Mouse (Mus musculus): ENCODE data around the gene Aim2. TPM values are rescaled to one million over a fixed set of nuclear protein-coding genes. Genes with fewer than 3 reads are reported as not detected.
"Not testable (repeated sequence)": the region's sequence is repeated elsewhere in the genome, so short reads cannot be mapped to it uniquely, and the experiment has no call there.

Gene Aim2
- polyA plus RNA-seq, 1 experiment from 2014 or later, result 5.8 TPM

DNA sequence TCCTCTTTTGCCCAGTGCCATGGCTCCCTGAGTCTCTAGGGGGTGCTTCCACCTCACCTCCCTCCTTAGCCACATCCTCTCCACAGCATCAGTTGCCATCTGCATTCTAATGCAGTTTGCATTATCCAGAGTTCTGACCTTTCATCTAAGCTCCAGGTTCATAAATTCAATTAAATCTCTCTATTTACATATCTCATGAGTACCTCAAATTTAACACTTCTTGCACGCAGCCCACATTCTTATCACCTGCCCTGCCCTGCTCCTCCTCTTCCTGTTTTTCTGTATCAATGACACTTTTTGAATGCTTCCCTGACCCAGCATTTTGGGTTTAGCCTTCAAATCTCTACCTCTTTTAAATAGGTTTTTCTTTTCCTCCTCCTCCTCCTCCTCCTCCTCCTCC lies 90.0 kb downstream of the Aim2 start:
- Histone ChIP-seq H3K36me3 (ENCODE audit: control insufficient read depth, insufficient read depth, low read length) (no peaks in the 10 kb centered on the region), H3K9ac (ENCODE audit: low read length) (no peak overlapping the region), H3K27me3 (ENCODE audit: control insufficient read depth, insufficient read depth, low read length) (no peaks in the 10 kb centered on the region), H3K4me2 (ENCODE audit: low read depth, low read length, severe bottlenecking) (no peak overlapping the region), H3K4me3 (ENCODE audit: low read depth, low read length) (no peak overlapping the region), H3K9me3 (ENCODE audit: control insufficient read depth, low read length) (no peaks in the 10 kb centered on the region), H3K27ac (ENCODE audit: low read depth, low read length) (no peak overlapping the region), H3K4me1 (replicated peaks; ENCODE audit: control insufficient read depth, insufficient read depth, low read length) (no peaks in the 10 kb centered on the region)
- ATAC-seq (replicated peaks; ENCODE audit: low FRiP score), result no peak
- WGBS, result 90% methylated on average over 1 of the region's 1 CpGs
- DNase-seq (ENCODE audit: low spot score), result no peak

DNA sequence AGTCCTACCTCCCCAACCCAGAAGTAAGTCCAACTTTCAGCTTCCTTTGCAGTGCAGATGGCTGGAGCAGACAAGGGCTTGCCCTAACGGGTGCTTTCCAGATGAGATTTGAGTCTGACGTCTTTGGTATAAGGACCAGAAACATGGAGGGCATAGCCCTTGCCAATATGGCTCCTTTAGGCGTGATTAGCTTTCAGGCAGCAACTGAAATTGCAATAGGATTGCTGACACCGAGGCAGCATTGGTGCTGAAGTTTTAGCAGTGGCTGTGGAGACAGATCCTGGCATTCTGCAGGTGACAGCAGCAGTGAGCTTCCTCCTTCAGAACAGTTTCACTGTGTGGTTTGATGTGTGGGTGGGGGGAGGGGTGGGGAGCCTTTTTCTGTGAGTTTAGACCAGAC lies 90.5 kb downstream of the Aim2 start:
- H3K4me1 ChIP-seq (replicated peaks; ENCODE audit: control insufficient read depth, insufficient read depth, low read length), result no peaks in the 10 kb centered on the region
- WGBS, result 85% methylated on average over 4 of the region's 4 CpGs
- H3K9me3 ChIP-seq (ENCODE audit: control insufficient read depth, low read length), result no peaks in the 10 kb centered on the region
- no peak overlapping the region for H3K4me2 ChIP-seq (ENCODE audit: low read depth, low read length, severe bottlenecking)
- H3K9ac ChIP-seq (ENCODE audit: low read length), result no peak overlapping the region
- no peaks in the 10 kb centered on the region for H3K27me3 ChIP-seq (ENCODE audit: control insufficient read depth, insufficient read depth, low read length)
- DNase-seq (ENCODE audit: low spot score), result no peak
- no peak overlapping the region for H3K27ac ChIP-seq (ENCODE audit: low read depth, low read length)
- no peak for ATAC-seq (replicated peaks; ENCODE audit: low FRiP score)
- no peak overlapping the region for H3K4me3 ChIP-seq (ENCODE audit: low read depth, low read length)
- H3K36me3 ChIP-seq (ENCODE audit: control insufficient read depth, insufficient read depth, low read length), result no peaks in the 10 kb centered on the region

DNA sequence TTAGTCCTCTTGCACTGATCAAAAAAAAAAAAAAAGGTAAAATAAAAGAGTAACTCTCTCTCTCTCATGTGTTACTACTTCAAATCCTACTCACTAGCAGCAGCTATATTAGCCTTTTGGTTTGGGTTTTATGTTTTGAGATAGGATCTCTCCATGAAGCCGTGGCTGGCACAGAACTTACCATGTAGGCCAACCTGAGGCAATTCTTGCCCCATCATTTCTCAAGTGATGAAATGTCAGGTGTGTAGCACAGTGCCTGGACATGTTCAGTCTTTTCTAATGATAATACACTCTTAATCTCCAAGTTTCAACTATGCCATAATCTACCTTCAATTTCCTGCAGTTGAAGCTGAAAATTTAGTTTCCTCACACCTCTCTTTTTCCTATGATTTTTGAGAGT lies 92.4 kb downstream of the Aim2 start:
- no peaks in the 10 kb centered on the region for H3K36me3 ChIP-seq (ENCODE audit: control insufficient read depth, insufficient read depth, low read length)
- no peak overlapping the region for H3K4me2 ChIP-seq (ENCODE audit: low read depth, low read length, severe bottlenecking)
- H3K4me1 ChIP-seq (replicated peaks; ENCODE audit: control insufficient read depth, insufficient read depth, low read length), result no peaks in the 10 kb centered on the region
- DNase-seq (ENCODE audit: low spot score) (no peak), ATAC-seq (replicated peaks; ENCODE audit: low FRiP score) (no peak)
- H3K9me3 ChIP-seq (ENCODE audit: control insufficient read depth, low read length), result no peaks in the 10 kb centered on the region
- no peak overlapping the region for H3K9ac ChIP-seq (ENCODE audit: low read length)
- H3K27ac ChIP-seq (ENCODE audit: low read depth, low read length), result no peak overlapping the region
- no peak overlapping the region for H3K4me3 ChIP-seq (ENCODE audit: low read depth, low read length)
- WGBS, result 86% methylated on average over 1 of the region's 1 CpGs
- H3K27me3 ChIP-seq (ENCODE audit: control insufficient read depth, insufficient read depth, low read length), result no peaks in the 10 kb centered on the region

DNA sequence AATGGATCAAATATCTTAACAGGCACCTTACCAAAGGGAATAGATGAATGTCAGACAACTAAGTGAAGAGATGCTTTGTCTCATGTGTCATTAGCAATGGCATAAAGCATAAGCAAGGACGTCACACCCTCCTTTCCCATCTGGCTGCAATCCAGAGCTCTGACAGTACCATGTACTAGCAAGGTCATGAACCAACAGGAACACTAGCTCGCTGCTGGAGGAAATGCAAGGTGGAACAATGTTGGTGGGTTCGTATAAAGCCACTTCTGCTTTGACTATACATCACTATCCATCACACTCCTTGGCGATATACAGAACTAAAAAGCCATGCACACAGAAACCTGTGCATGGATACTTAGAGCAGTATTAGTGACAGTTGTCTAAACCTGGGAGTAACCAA lies 96.4 kb downstream of the Aim2 start:
- Histone ChIP-seq H3K9me3 (ENCODE audit: control insufficient read depth, low read length) (no peaks in the 10 kb centered on the region), H3K4me3 (ENCODE audit: low read depth, low read length) (no peak overlapping the region), H3K27me3 (ENCODE audit: control insufficient read depth, insufficient read depth, low read length) (no peaks in the 10 kb centered on the region), H3K27ac (ENCODE audit: low read depth, low read length) (no peak overlapping the region), H3K4me1 (replicated peaks; ENCODE audit: control insufficient read depth, insufficient read depth, low read length) (no peaks in the 10 kb centered on the region), H3K9ac (ENCODE audit: low read length) (no peak overlapping the region), H3K4me2 (ENCODE audit: low read depth, low read length, severe bottlenecking) (no peak overlapping the region), H3K36me3 (ENCODE audit: control insufficient read depth, insufficient read depth, low read length) (no peaks in the 10 kb centered on the region)
- ATAC-seq (replicated peaks; ENCODE audit: low FRiP score) (no peak), DNase-seq (ENCODE audit: low spot score) (no peak)
- WGBS, result 88% methylated on average over 4 of the region's 4 CpGs

DNA sequence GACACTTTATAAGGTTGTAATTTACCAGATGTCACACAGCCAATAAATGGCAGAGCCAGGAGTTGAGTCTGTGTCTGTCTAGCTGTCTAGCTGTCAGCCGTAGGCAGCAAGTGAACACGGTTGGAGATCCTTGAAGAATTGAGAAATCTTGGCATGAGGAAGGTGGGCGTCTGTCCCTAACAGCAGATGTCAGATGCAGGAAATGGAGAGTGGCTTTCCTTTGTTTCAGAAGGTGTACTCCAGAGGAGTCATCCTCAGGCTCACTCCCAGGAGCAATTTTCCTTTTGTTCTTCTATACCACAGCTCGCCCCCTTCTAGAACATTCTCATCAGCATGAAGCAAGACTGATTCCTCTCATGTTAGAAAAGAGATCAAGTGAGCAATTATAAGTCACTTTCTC lies 99.9 kb downstream of the Aim2 start:
- no peak overlapping the region for H3K4me2 ChIP-seq (ENCODE audit: low read depth, low read length, severe bottlenecking)
- H3K27ac ChIP-seq (ENCODE audit: low read depth, low read length), result no peak overlapping the region
- H3K9ac ChIP-seq (ENCODE audit: low read length), result no peak overlapping the region
- H3K36me3 ChIP-seq (ENCODE audit: control insufficient read depth, insufficient read depth, low read length), result no peaks in the 10 kb centered on the region
- no peaks in the 10 kb centered on the region for H3K27me3 ChIP-seq (ENCODE audit: control insufficient read depth, insufficient read depth, low read length)
- DNase-seq (ENCODE audit: low spot score) (no peak), ATAC-seq (replicated peaks; ENCODE audit: low FRiP score) (no peak)
- 93% methylated on average over 4 of the region's 4 CpGs for WGBS
- H3K9me3 ChIP-seq (ENCODE audit: control insufficient read depth, low read length), result no peaks in the 10 kb centered on the region
- no peaks in the 10 kb centered on the region for H3K4me1 ChIP-seq (replicated peaks; ENCODE audit: control insufficient read depth, insufficient read depth, low read length)
- no peak overlapping the region for H3K4me3 ChIP-seq (ENCODE audit: low read depth, low read length)

DNA sequence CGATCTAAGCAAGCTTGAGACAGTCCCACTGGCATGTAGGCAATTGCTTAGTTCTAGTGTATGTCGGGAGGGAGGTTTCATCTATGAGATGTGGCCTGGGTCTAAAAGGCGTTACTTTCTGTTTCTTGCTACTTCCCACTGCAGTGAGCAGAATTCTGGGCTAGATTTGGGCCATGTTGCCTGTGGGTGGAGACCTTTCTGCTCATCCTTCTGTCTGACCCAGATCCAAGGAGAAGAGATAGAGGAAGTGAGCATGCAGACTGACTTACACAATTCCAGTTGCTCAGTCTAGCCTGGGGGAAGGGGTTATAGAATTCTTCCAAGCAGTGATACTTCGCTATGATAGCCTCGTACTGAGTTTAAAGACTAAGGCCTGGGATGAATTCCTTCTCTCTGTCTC lies 101.0 kb downstream of the Aim2 start:
- no peak overlapping the region for H3K9ac ChIP-seq (ENCODE audit: low read length)
- H3K4me2 ChIP-seq (ENCODE audit: low read depth, low read length, severe bottlenecking), result no peak overlapping the region
- no peaks in the 10 kb centered on the region for H3K9me3 ChIP-seq (ENCODE audit: control insufficient read depth, low read length)
- H3K4me1 ChIP-seq (replicated peaks; ENCODE audit: control insufficient read depth, insufficient read depth, low read length), result no peaks in the 10 kb centered on the region
- H3K4me3 ChIP-seq (ENCODE audit: low read depth, low read length), result no peak overlapping the region
- DNase-seq (ENCODE audit: low spot score), result no peak
- no peaks in the 10 kb centered on the region for H3K27me3 ChIP-seq (ENCODE audit: control insufficient read depth, insufficient read depth, low read length)
- ATAC-seq (replicated peaks; ENCODE audit: low FRiP score), result no peak
- 91% methylated on average over 5 of the region's 5 CpGs for WGBS
- no peaks in the 10 kb centered on the region for H3K36me3 ChIP-seq (ENCODE audit: control insufficient read depth, insufficient read depth, low read length)
- no peak overlapping the region for H3K27ac ChIP-seq (ENCODE audit: low read depth, low read length)

DNA sequence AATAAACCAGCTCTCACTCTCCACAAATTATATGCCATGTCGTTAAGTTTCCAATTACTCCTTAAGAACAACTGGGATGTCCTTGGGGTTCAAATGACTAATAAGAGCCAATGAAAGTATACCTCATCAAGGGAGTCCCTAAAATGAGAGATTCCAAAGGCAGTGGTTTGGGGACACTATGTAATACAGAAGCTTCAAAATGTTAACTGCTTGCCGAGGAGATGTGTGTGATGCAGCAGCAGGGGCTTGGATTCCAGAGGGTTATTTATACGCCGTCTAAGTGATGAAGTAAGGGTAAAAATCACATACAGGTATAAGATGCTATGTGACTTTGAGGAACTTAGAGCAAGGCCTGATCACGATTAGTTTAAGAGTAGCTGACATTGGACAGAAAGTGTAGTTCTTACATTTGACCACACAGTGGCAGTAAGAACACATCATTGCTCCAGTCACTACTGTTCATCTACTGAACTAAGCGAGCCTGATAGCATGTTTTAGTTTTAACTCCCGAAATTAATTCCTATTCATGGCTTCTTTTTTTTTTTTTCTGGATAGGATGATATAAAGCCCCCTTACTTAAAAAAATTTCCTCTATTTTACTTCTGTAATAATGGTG lies 105.6 kb downstream of the Aim2 start:
- Histone ChIP-seq H3K4me2 (ENCODE audit: low read depth, low read length, severe bottlenecking) (no peak overlapping the region), H3K27ac (ENCODE audit: low read depth, low read length) (no peak overlapping the region), H3K4me1 (replicated peaks; ENCODE audit: control insufficient read depth, insufficient read depth, low read length) (no peaks in the 10 kb centered on the region), H3K36me3 (ENCODE audit: control insufficient read depth, insufficient read depth, low read length) (no peaks in the 10 kb centered on the region), H3K9ac (ENCODE audit: low read length) (no peak overlapping the region), H3K4me3 (ENCODE audit: low read depth, low read length) (no peak overlapping the region), H3K27me3 (ENCODE audit: control insufficient read depth, insufficient read depth, low read length) (no peaks in the 10 kb centered on the region), H3K9me3 (ENCODE audit: control insufficient read depth, low read length) (no peaks in the 10 kb centered on the region)
- WGBS, result 57% methylated on average over 7 of the region's 7 CpGs
- ATAC-seq (replicated peaks; ENCODE audit: low FRiP score) (peak; percentile 69; the same call in 1 of the 2 replicates), DNase-seq (ENCODE audit: low spot score) (no peak)

DNA sequence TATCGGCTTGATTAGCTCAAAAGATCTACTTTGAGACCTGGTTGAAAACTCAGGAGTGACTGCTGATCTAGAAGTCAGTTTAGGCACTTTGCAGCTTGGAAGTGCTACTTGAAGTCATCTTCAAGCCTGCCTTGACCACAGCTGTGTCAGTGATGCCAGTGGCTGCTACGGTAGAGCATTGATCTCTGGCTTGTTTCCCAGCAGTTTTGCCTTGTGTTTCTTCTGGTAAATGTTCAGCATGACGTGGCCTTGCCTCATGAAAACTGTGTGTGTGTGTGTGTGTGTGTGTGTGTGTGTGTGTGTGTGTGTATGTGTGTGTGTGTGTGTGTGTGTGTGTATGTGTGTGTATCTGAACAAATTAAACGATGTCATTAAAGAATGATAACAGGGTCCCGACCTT lies 106.1 kb downstream of the Aim2 start:
- no peaks in the 10 kb centered on the region for H3K4me1 ChIP-seq (replicated peaks; ENCODE audit: control insufficient read depth, insufficient read depth, low read length)
- no peaks in the 10 kb centered on the region for H3K9me3 ChIP-seq (ENCODE audit: control insufficient read depth, low read length)
- no peaks in the 10 kb centered on the region for H3K36me3 ChIP-seq (ENCODE audit: control insufficient read depth, insufficient read depth, low read length)
- H3K27me3 ChIP-seq (ENCODE audit: control insufficient read depth, insufficient read depth, low read length), result no peaks in the 10 kb centered on the region
- no peak overlapping the region for H3K27ac ChIP-seq (ENCODE audit: low read depth, low read length)
- H3K4me3 ChIP-seq (ENCODE audit: low read depth, low read length), result no peak overlapping the region
- no peak for ATAC-seq (replicated peaks; ENCODE audit: low FRiP score)
- H3K4me2 ChIP-seq (ENCODE audit: low read depth, low read length, severe bottlenecking), result no peak overlapping the region
- no peak overlapping the region for H3K9ac ChIP-seq (ENCODE audit: low read length)
- WGBS, result 87% methylated on average over 5 of the region's 5 CpGs
- no peak for DNase-seq (ENCODE audit: low spot score)

DNA sequence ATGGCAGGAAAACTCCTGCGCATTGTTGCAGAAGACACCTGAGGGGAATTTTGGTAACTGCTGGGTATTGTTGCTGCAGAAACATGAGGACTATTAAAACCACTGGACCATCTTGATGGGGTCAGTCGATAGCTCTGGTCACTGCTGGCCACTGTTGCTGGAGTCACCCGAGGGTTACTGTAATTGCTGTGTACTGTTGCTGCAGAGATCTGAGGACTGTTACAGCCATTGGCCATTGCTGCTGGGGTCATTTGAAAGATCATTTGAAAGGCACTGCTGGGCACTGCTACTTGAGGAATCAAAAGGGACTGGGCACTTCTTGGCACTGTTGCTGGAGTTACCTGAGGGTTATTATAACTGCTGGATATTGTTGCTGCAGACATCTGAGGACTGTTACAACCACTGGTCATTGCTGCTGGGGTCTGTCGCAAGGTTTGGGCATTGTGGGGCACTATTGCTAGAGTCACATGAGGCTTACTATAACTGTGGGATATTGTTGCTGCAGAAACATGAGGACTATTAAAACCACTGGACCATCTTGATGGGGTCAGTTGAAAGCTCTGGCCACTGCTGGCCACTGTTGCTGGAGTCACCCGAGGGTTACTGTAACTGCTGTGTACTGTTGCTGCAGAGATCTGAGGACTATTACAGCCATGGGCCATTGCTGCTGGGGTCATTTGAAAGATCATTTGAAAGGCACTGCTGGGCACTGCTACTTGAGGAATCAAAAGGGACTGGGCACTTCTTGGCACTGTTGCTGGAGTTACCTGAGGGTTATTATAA lies 129.9 kb downstream of the Aim2 start:
- 89% methylated on average over 5 of the region's 5 CpGs for WGBS
- not testable (repeated sequence) for H3K27me3 ChIP-seq (ENCODE audit: control insufficient read depth, insufficient read depth, low read length); H3K9me3 ChIP-seq (ENCODE audit: control insufficient read depth, low read length); H3K27ac ChIP-seq (ENCODE audit: low read depth, low read length); H3K36me3 ChIP-seq (ENCODE audit: control insufficient read depth, insufficient read depth, low read length); DNase-seq (ENCODE audit: low spot score); ATAC-seq (replicated peaks; ENCODE audit: low FRiP score); H3K4me3 ChIP-seq (ENCODE audit: low read depth, low read length); H3K4me2 ChIP-seq (ENCODE audit: low read depth, low read length, severe bottlenecking); H3K9ac ChIP-seq (ENCODE audit: low read length); H3K4me1 ChIP-seq (replicated peaks; ENCODE audit: control insufficient read depth, insufficient read depth, low read length)

Measured in forebrain, embryonic 11.5 days (tissue).